Mouse (Mus musculus): ENCODE measurements around the gene Myo16. TPM values are rescaled to one million over a fixed set of nuclear protein-coding genes. Genes with fewer than 3 reads are reported as not detected.

The Myo16 gene
- polyA plus RNA-seq, 1 experiment: 0.66 TPM

- H3K4me3 ChIP-seq (ENCODE audit: control insufficient read depth, insufficient read depth, low read length): no peak overlapping the region
- TF ChIP-seq CTCF (IDR thresholded peaks at IDR 0.05; ENCODE audit: borderline replicate concordance, control insufficient read depth, extremely low read depth, insufficient read depth, low read length, poor library complexity) (no peak), POLR2A (IDR thresholded peaks at IDR 0.05; ENCODE audit: control insufficient read depth, extremely low read depth, insufficient read depth, low read length, poor library complexity) (no peak)
- H3K36me3 ChIP-seq (ENCODE audit: control insufficient read depth, insufficient read depth, low read length): no peaks in the 10 kb centered on the region
- no peaks in the 10 kb centered on the region for H3K4me1 ChIP-seq (replicated peaks; ENCODE audit: control insufficient read depth, insufficient read depth, low read length)
- 83% methylated on average over 7 of the region's 7 CpGs for WGBS
- DNase-seq: no peak
- no peaks in the 10 kb centered on the region for H3K27me3 ChIP-seq (ENCODE audit: control insufficient read depth, insufficient read depth, low read length)
- H3K27ac ChIP-seq (ENCODE audit: control insufficient read depth, insufficient read depth, low read length): no peak overlapping the region
Measured at GRCm38 (mm10) chr8:10640859-10641258, 487.1 kb downstream of the Myo16 start.

GRCm38 (mm10) chr8:10641343-10641742 lies 487.6 kb downstream of the Myo16 start:
- DNase-seq: no peak
- H3K4me1 ChIP-seq (replicated peaks; ENCODE audit: control insufficient read depth, insufficient read depth, low read length): no peaks in the 10 kb centered on the region
- H3K27me3 ChIP-seq (ENCODE audit: control insufficient read depth, insufficient read depth, low read length): no peaks in the 10 kb centered on the region
- H3K27ac ChIP-seq (ENCODE audit: control insufficient read depth, insufficient read depth, low read length): no peak overlapping the region
- no peaks in the 10 kb centered on the region for H3K36me3 ChIP-seq (ENCODE audit: control insufficient read depth, insufficient read depth, low read length)
- no peak overlapping the region for H3K4me3 ChIP-seq (ENCODE audit: control insufficient read depth, insufficient read depth, low read length)
- TF ChIP-seq POLR2A (IDR thresholded peaks at IDR 0.05; ENCODE audit: control insufficient read depth, extremely low read depth, insufficient read depth, low read length, poor library complexity) (no peak), CTCF (IDR thresholded peaks at IDR 0.05; ENCODE audit: borderline replicate concordance, control insufficient read depth, extremely low read depth, insufficient read depth, low read length, poor library complexity) (no peak)

- TF ChIP-seq POLR2A (IDR thresholded peaks at IDR 0.05; ENCODE audit: control insufficient read depth, extremely low read depth, insufficient read depth, low read length, poor library complexity): no peak
- no peak for TF ChIP-seq CTCF (IDR thresholded peaks at IDR 0.05; ENCODE audit: borderline replicate concordance, control insufficient read depth, extremely low read depth, insufficient read depth, low read length, poor library complexity)
- 90% methylated on average over 4 of the region's 4 CpGs for WGBS
- H3K27ac ChIP-seq (ENCODE audit: control insufficient read depth, insufficient read depth, low read length): no peak overlapping the region
- H3K4me3 ChIP-seq (ENCODE audit: control insufficient read depth, insufficient read depth, low read length): no peak overlapping the region
- no peaks in the 10 kb centered on the region for H3K36me3 ChIP-seq (ENCODE audit: control insufficient read depth, insufficient read depth, low read length)
- H3K4me1 ChIP-seq (replicated peaks; ENCODE audit: control insufficient read depth, insufficient read depth, low read length): no peaks in the 10 kb centered on the region
- DNase-seq: no peak
- no peaks in the 10 kb centered on the region for H3K27me3 ChIP-seq (ENCODE audit: control insufficient read depth, insufficient read depth, low read length)
Measured at GRCm38 (mm10) chr8:10643244-10643643, 489.5 kb downstream of the Myo16 start.

DNA sequence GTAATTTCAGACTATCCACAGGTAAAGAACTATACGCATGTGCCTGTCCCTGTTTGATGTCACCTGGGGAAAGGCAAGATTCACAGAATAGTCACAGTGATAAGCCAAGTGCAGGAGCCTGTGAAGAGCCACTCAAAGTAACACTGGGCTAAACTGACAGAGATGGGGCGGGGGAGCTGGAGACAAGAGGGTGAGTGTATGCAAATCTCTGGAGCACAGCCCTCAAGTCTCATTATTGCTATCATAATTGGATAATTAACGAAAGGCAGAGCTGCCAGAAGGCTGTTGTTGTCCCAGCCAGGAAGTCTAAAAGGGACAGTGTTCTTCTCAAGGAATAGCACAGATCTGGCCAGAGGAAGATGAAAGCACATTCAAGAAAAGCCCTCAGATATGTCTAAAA lies 490.8 kb downstream of the Myo16 start:
- TF ChIP-seq POLR2A (IDR thresholded peaks at IDR 0.05; ENCODE audit: control insufficient read depth, extremely low read depth, insufficient read depth, low read length, poor library complexity): no peak
- no peak for TF ChIP-seq CTCF (IDR thresholded peaks at IDR 0.05; ENCODE audit: borderline replicate concordance, control insufficient read depth, extremely low read depth, insufficient read depth, low read length, poor library complexity)
- Histone ChIP-seq H3K27ac (ENCODE audit: control insufficient read depth, insufficient read depth, low read length) (no peak overlapping the region), H3K36me3 (ENCODE audit: control insufficient read depth, insufficient read depth, low read length) (no peaks in the 10 kb centered on the region), H3K4me1 (replicated peaks; ENCODE audit: control insufficient read depth, insufficient read depth, low read length) (no peaks in the 10 kb centered on the region), H3K4me3 (ENCODE audit: control insufficient read depth, insufficient read depth, low read length) (no peak overlapping the region), H3K27me3 (ENCODE audit: control insufficient read depth, insufficient read depth, low read length) (no peaks in the 10 kb centered on the region)
- WGBS: 89% methylated on average over 3 of the region's 3 CpGs
- DNase-seq: no peak

DNA sequence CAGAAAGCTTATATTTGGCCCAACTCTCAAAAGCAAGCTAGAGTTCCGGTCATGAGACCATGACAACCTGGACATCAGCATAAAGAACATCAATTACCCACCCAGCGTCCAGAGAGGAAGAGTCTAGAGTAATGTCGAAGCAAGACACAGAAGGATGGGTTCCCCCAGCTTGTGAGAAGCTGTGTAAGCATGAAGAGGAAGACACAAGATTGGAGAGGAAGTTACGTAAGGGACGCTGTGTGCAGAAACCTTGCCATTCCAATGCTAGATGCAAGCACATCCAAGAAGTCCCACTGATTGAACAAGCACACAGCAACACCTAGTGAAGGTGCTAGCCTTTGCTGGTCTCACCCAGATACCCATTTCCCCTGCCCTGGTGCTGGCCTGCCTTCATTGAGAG lies 492.0 kb downstream of the Myo16 start:
- Histone ChIP-seq H3K4me3 (ENCODE audit: control insufficient read depth, insufficient read depth, low read length) (no peak overlapping the region), H3K27me3 (ENCODE audit: control insufficient read depth, insufficient read depth, low read length) (no peaks in the 10 kb centered on the region), H3K36me3 (ENCODE audit: control insufficient read depth, insufficient read depth, low read length) (no peaks in the 10 kb centered on the region), H3K4me1 (replicated peaks; ENCODE audit: control insufficient read depth, insufficient read depth, low read length) (no peaks in the 10 kb centered on the region), H3K27ac (ENCODE audit: control insufficient read depth, insufficient read depth, low read length) (no peak overlapping the region)
- no peak for DNase-seq
- WGBS: 58% methylated on average over 5 of the region's 5 CpGs
- no peak for TF ChIP-seq POLR2A (IDR thresholded peaks at IDR 0.05; ENCODE audit: control insufficient read depth, extremely low read depth, insufficient read depth, low read length, poor library complexity)
- TF ChIP-seq CTCF (IDR thresholded peaks at IDR 0.05; ENCODE audit: borderline replicate concordance, control insufficient read depth, extremely low read depth, insufficient read depth, low read length, poor library complexity): no peak

DNA sequence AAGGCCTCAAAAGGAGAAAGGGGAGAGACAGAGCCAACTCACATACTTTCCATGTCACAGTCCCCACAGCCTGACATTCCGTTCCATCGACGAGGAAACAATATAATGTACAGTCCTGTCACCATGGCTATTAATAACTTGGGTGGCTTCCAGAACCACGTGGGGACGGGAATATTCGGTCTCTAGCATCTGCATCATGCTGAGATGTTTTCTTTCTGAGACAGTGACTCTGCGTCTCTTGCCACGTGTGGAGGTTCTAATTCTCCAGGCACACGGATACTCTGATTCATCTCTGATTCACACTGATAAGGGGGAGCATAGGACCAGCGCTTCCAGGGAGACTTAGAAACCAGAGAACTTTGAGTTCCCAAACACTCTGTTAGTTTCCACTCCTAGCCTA lies 492.8 kb downstream of the Myo16 start:
- WGBS: 84% methylated on average over 10 of the region's 10 CpGs
- Histone ChIP-seq H3K36me3 (ENCODE audit: control insufficient read depth, insufficient read depth, low read length) (no peaks in the 10 kb centered on the region), H3K4me3 (ENCODE audit: control insufficient read depth, insufficient read depth, low read length) (no peak overlapping the region), H3K27ac (ENCODE audit: control insufficient read depth, insufficient read depth, low read length) (no peak overlapping the region), H3K27me3 (ENCODE audit: control insufficient read depth, insufficient read depth, low read length) (no peaks in the 10 kb centered on the region), H3K4me1 (replicated peaks; ENCODE audit: control insufficient read depth, insufficient read depth, low read length) (no peaks in the 10 kb centered on the region)
- no peak for DNase-seq
- TF ChIP-seq POLR2A (IDR thresholded peaks at IDR 0.05; ENCODE audit: control insufficient read depth, extremely low read depth, insufficient read depth, low read length, poor library complexity) (no peak), CTCF (IDR thresholded peaks at IDR 0.05; ENCODE audit: borderline replicate concordance, control insufficient read depth, extremely low read depth, insufficient read depth, low read length, poor library complexity) (no peak)

All from thymus, adult 2 months (tissue).